Mouse (Mus musculus): ENCODE data around the gene Abhd11. TPM values are rescaled to one million over a fixed set of nuclear protein-coding genes. Genes with fewer than 3 reads are reported as not detected.
"Not testable (repeated sequence)": the region's sequence is repeated elsewhere in the genome, so short reads cannot be mapped to it uniquely, and the experiment has no call there.

The Abhd11 gene
- 64.9 and 71.1 TPM in 2 replicates for polyA plus RNA-seq (2014; fragmentation: Nextera tagmentation; extraction: Ambion mirVana)

- peak; percentile 87 for ATAC-seq (replicated peaks; ENCODE audit: low FRiP score)
- peaks cover 15% of the 10 kb centered on the region for H3K4me1 ChIP-seq (replicated peaks; ENCODE audit: control insufficient read depth, insufficient read depth, low read length)
- under 1% methylated on average over 52 of the region's 52 CpGs for WGBS
- H3K36me3 ChIP-seq (ENCODE audit: control insufficient read depth, insufficient read depth, low read length): no peaks in the 10 kb centered on the region; the same call in 1 of the 2 replicates
- no peaks in the 10 kb centered on the region for H3K9me3 ChIP-seq (ENCODE audit: control insufficient read depth, low read length)
- H3K4me2 ChIP-seq: peak within 1 kb of the TSS; percentile 76
- peak; percentile 97 for DNase-seq (ENCODE audit: low spot score)
- peak within 1 kb of the TSS; percentile 96 for H3K27ac ChIP-seq (ENCODE audit: low read depth, low read length)
- H3K27me3 ChIP-seq (replicated peaks; ENCODE audit: control insufficient read depth, insufficient read depth, low read length): no peaks in the 10 kb centered on the region
- peak within 1 kb of the TSS; percentile 87 for H3K9ac ChIP-seq (ENCODE audit: low read depth, low read length)
- H3K4me3 ChIP-seq (ENCODE audit: low read depth, low read length): peak within 1 kb of the TSS; percentile 70
Observed at GRCm38 (mm10) chr5:135008671-135009589, at the start of gene Abhd11. Gene Abhd11 (plus strand): TSS chr5:135009152.

GRCm38 (mm10) chr5:134960430-134960829 is 48.5 kb upstream of the Abhd11 start:
- H3K4me1 ChIP-seq (replicated peaks; ENCODE audit: control insufficient read depth, insufficient read depth, low read length): peaks cover 4% of the 10 kb centered on the region; the same call in 1 of the 2 replicates
- no peak overlapping the region for H3K4me2 ChIP-seq
- no peaks in the 10 kb centered on the region for H3K36me3 ChIP-seq (ENCODE audit: control insufficient read depth, insufficient read depth, low read length)
- WGBS: 69% methylated on average over 2 of the region's 2 CpGs
- no peak overlapping the region for H3K9ac ChIP-seq (ENCODE audit: low read depth, low read length)
- no peak overlapping the region for H3K27ac ChIP-seq (ENCODE audit: low read depth, low read length)
- ATAC-seq (replicated peaks; ENCODE audit: low FRiP score): no peak
- no peak overlapping the region for H3K4me3 ChIP-seq (ENCODE audit: low read depth, low read length)
- H3K9me3 ChIP-seq (ENCODE audit: control insufficient read depth, low read length): no peaks in the 10 kb centered on the region
- no peaks in the 10 kb centered on the region for H3K27me3 ChIP-seq (replicated peaks; ENCODE audit: control insufficient read depth, insufficient read depth, low read length)
- no peak for DNase-seq (ENCODE audit: low spot score)

GRCm38 (mm10) chr5:134961519-134961918 is 47.4 kb upstream of the Abhd11 start:
- WGBS: 92% methylated on average over 2 of the region's 2 CpGs
- H3K4me3 ChIP-seq (ENCODE audit: low read depth, low read length): no peak overlapping the region
- H3K4me2 ChIP-seq: no peak overlapping the region
- no peak for DNase-seq (ENCODE audit: low spot score)
- H3K4me1 ChIP-seq (replicated peaks; ENCODE audit: control insufficient read depth, insufficient read depth, low read length): peaks cover 9% of the 10 kb centered on the region
- no peak overlapping the region for H3K27ac ChIP-seq (ENCODE audit: low read depth, low read length)
- no peak overlapping the region for H3K9ac ChIP-seq (ENCODE audit: low read depth, low read length)
- no peaks in the 10 kb centered on the region for H3K9me3 ChIP-seq (ENCODE audit: control insufficient read depth, low read length)
- H3K27me3 ChIP-seq (replicated peaks; ENCODE audit: control insufficient read depth, insufficient read depth, low read length): no peaks in the 10 kb centered on the region
- no peaks in the 10 kb centered on the region for H3K36me3 ChIP-seq (ENCODE audit: control insufficient read depth, insufficient read depth, low read length)
- no peak for ATAC-seq (replicated peaks; ENCODE audit: low FRiP score)

- no peaks in the 10 kb centered on the region for H3K9me3 ChIP-seq (ENCODE audit: control insufficient read depth, low read length)
- no peak overlapping the region for H3K27ac ChIP-seq (ENCODE audit: low read depth, low read length)
- H3K9ac ChIP-seq (ENCODE audit: low read depth, low read length): no peak overlapping the region
- 45% methylated on average over 5 of the region's 5 CpGs for WGBS
- no peak for ATAC-seq (replicated peaks; ENCODE audit: low FRiP score)
- no peak overlapping the region for H3K4me2 ChIP-seq
- DNase-seq (ENCODE audit: low spot score): no peak
- no peak overlapping the region for H3K4me3 ChIP-seq (ENCODE audit: low read depth, low read length)
- no peaks in the 10 kb centered on the region for H3K27me3 ChIP-seq (replicated peaks; ENCODE audit: control insufficient read depth, insufficient read depth, low read length)
- peaks cover 5% of the 10 kb centered on the region for H3K4me1 ChIP-seq (replicated peaks; ENCODE audit: control insufficient read depth, insufficient read depth, low read length)
- H3K36me3 ChIP-seq (ENCODE audit: control insufficient read depth, insufficient read depth, low read length): no peaks in the 10 kb centered on the region
Observed at GRCm38 (mm10) chr5:134963546-134963945, 45.4 kb upstream of the Abhd11 start.

- H3K36me3 ChIP-seq (ENCODE audit: control insufficient read depth, insufficient read depth, low read length); H3K9me3 ChIP-seq (ENCODE audit: control insufficient read depth, low read length); H3K9ac ChIP-seq (ENCODE audit: low read depth, low read length); H3K4me3 ChIP-seq (ENCODE audit: low read depth, low read length); H3K4me2 ChIP-seq; H3K27ac ChIP-seq (ENCODE audit: low read depth, low read length); ATAC-seq (replicated peaks; ENCODE audit: low FRiP score); H3K27me3 ChIP-seq (replicated peaks; ENCODE audit: control insufficient read depth, insufficient read depth, low read length); H3K4me1 ChIP-seq (replicated peaks; ENCODE audit: control insufficient read depth, insufficient read depth, low read length); DNase-seq (ENCODE audit: low spot score): not testable (repeated sequence)
Observed at GRCm38 (mm10) chr5:134964655-134965054, 44.3 kb upstream of the Abhd11 start.

GRCm38 (mm10) chr5:134965473-134965851 is 43.5 kb upstream of the Abhd11 start:
- WGBS: 6% methylated on average over 10 of the region's 10 CpGs
- DNase-seq (ENCODE audit: low spot score): no peak
- peak overlapping the region; percentile 34; the same call in 1 of the 2 replicates for H3K9ac ChIP-seq (ENCODE audit: low read depth, low read length)

GRCm38 (mm10) chr5:134965852-134966821 is 42.8 kb upstream of the Abhd11 start:
- DNase-seq (ENCODE audit: low spot score) (peak; percentile 63), ATAC-seq (replicated peaks; ENCODE audit: low FRiP score) (peak; percentile 81)
- WGBS: 7% methylated on average over 33 of the region's 33 CpGs
- Histone ChIP-seq H3K27ac (ENCODE audit: low read depth, low read length) (no peak overlapping the region), H3K9me3 (ENCODE audit: control insufficient read depth, low read length) (no peaks in the 10 kb centered on the region), H3K4me1 (replicated peaks; ENCODE audit: control insufficient read depth, insufficient read depth, low read length) (peaks cover 5% of the 10 kb centered on the region), H3K4me2 (peak overlapping the region; percentile 90), H3K4me3 (ENCODE audit: low read depth, low read length) (peak overlapping the region; percentile 49), H3K9ac (ENCODE audit: low read depth, low read length) (peak overlapping the region; percentile 34; the same call in 1 of the 2 replicates), H3K36me3 (ENCODE audit: control insufficient read depth, insufficient read depth, low read length) (no peaks in the 10 kb centered on the region), H3K27me3 (replicated peaks; ENCODE audit: control insufficient read depth, insufficient read depth, low read length) (no peaks in the 10 kb centered on the region)

More at GRCm38 (mm10) chr5:134965473-134965851, 43.5 kb upstream of the Abhd11 start:
- Histone ChIP-seq H3K9me3 (ENCODE audit: control insufficient read depth, low read length) (no peaks in the 10 kb centered on the region), H3K4me3 (ENCODE audit: low read depth, low read length) (peak overlapping the region; percentile 49), H3K4me1 (replicated peaks; ENCODE audit: control insufficient read depth, insufficient read depth, low read length) (peaks cover 5% of the 10 kb centered on the region), H3K27me3 (replicated peaks; ENCODE audit: control insufficient read depth, insufficient read depth, low read length) (no peaks in the 10 kb centered on the region), H3K4me2 (peak overlapping the region; percentile 90), H3K36me3 (ENCODE audit: control insufficient read depth, insufficient read depth, low read length) (no peaks in the 10 kb centered on the region), H3K27ac (ENCODE audit: low read depth, low read length) (no peak overlapping the region)
- ATAC-seq (replicated peaks; ENCODE audit: low FRiP score): peak; percentile 56

GRCm38 (mm10) chr5:134967164-134967944 is 41.6 kb upstream of the Abhd11 start:
- Histone ChIP-seq H3K9me3 (ENCODE audit: control insufficient read depth, low read length) (no peaks in the 10 kb centered on the region), H3K27ac (ENCODE audit: low read depth, low read length) (no peak overlapping the region), H3K4me1 (replicated peaks; ENCODE audit: control insufficient read depth, insufficient read depth, low read length) (peaks cover 5% of the 10 kb centered on the region), H3K27me3 (replicated peaks; ENCODE audit: control insufficient read depth, insufficient read depth, low read length) (no peaks in the 10 kb centered on the region), H3K36me3 (ENCODE audit: control insufficient read depth, insufficient read depth, low read length) (no peaks in the 10 kb centered on the region), H3K9ac (ENCODE audit: low read depth, low read length) (no peak overlapping the region), H3K4me3 (ENCODE audit: low read depth, low read length) (no peak overlapping the region), H3K4me2 (no peak overlapping the region)
- DNase-seq (ENCODE audit: low spot score) (no peak), ATAC-seq (replicated peaks; ENCODE audit: low FRiP score) (no peak)
- WGBS: 70% methylated on average over 20 of the region's 20 CpGs

Measured in liver, embryonic 11.5 days (tissue).